Mouse (Mus musculus): ENCODE measurements around the gene Bpifb9a. TPM values are rescaled to one million over a fixed set of nuclear protein-coding genes. Genes with fewer than 3 reads are reported as not detected.

Gene Bpifb9a
- total and polyA plus RNA-seq, 3 experiments: not detected

Other genes with a start within 250 kb of the Bpifb9a start
- not detected in 2 replicates for gene Bpifa2, start 249.6 kb upstream of the Bpifb9a start, total RNA-seq (2012; rRNA removed)
- gene Bpifa2, start 249.6 kb upstream of the Bpifb9a start, total RNA-seq (2014; rRNA removed): not detected in 2 replicates
- gene Bpifa2, start 249.6 kb upstream of the Bpifb9a start, polyA plus RNA-seq (2012; ENCODE audit: insufficient read length, low read depth): not detected in 2 replicates
- not detected in 2 replicates for gene Bpifa3, start 127.5 kb upstream of the Bpifb9a start, total RNA-seq (2012; rRNA removed)
- gene Bpifa3, start 127.5 kb upstream of the Bpifb9a start, total RNA-seq (2014; rRNA removed): not detected in 2 replicates
- gene Bpifa3, start 127.5 kb upstream of the Bpifb9a start, polyA plus RNA-seq (2012; ENCODE audit: insufficient read length, low read depth): not detected in 2 replicates
- not detected in 2 replicates for gene Bpifa1, start 115.0 kb upstream of the Bpifb9a start, total RNA-seq (2012; rRNA removed)
- gene Bpifa1, start 115.0 kb upstream of the Bpifb9a start, total RNA-seq (2014; rRNA removed): not detected in 2 replicates
- not detected in 2 replicates for gene Bpifa1, start 115.0 kb upstream of the Bpifb9a start, polyA plus RNA-seq (2012; ENCODE audit: insufficient read length, low read depth)
- gene Bpifa5, start 95.2 kb upstream of the Bpifb9a start, total RNA-seq (2012; rRNA removed): not detected in 2 replicates
- gene Bpifa5, start 95.2 kb upstream of the Bpifb9a start, total RNA-seq (2014; rRNA removed): not detected in 2 replicates
- not detected in 2 replicates for gene Bpifa5, start 95.2 kb upstream of the Bpifb9a start, polyA plus RNA-seq (2012; ENCODE audit: insufficient read length, low read depth)
- gene Bpifb1, start 67.0 kb upstream of the Bpifb9a start, total RNA-seq (2012; rRNA removed): not detected in 2 replicates
- gene Bpifb1, start 67.0 kb upstream of the Bpifb9a start, total RNA-seq (2014; rRNA removed): not detected in 2 replicates
- not detected in 2 replicates for gene Bpifb1, start 67.0 kb upstream of the Bpifb9a start, polyA plus RNA-seq (2012; ENCODE audit: insufficient read length, low read depth)
- gene Bpifb5, start 34.1 kb upstream of the Bpifb9a start, total RNA-seq (2012; rRNA removed): not detected in 2 replicates
- not detected in 2 replicates for gene Bpifb5, start 34.1 kb upstream of the Bpifb9a start, total RNA-seq (2014; rRNA removed)
- gene Bpifb5, start 34.1 kb upstream of the Bpifb9a start, polyA plus RNA-seq (2012; ENCODE audit: insufficient read length, low read depth): not detected in 2 replicates
- gene Bpifb9b, start 49.4 kb downstream of the Bpifb9a start, total RNA-seq (2012; rRNA removed): not detected in 2 replicates
- gene Bpifb9b, start 49.4 kb downstream of the Bpifb9a start, total RNA-seq (2014; rRNA removed): not detected in 2 replicates
- not detected in 2 replicates for gene Bpifb9b, start 49.4 kb downstream of the Bpifb9a start, polyA plus RNA-seq (2012; ENCODE audit: insufficient read length, low read depth)
- gene Cdk5rap1, start 115.2 kb downstream of the Bpifb9a start, total RNA-seq (2012; rRNA removed): 30.6 and 32.0 TPM in 2 replicates
- gene Cdk5rap1, start 115.2 kb downstream of the Bpifb9a start, total RNA-seq (2014; rRNA removed): 43.5 and 50.2 TPM in 2 replicates
- gene Cdk5rap1, start 115.2 kb downstream of the Bpifb9a start, polyA plus RNA-seq (2012; ENCODE audit: insufficient read length, low read depth): 25.8 and 26.4 TPM in 2 replicates
- gene Snta1, start 150.2 kb downstream of the Bpifb9a start, total RNA-seq (2012; rRNA removed): not detected in 2 replicates
- gene Snta1, start 150.2 kb downstream of the Bpifb9a start, total RNA-seq (2014; rRNA removed): not detected in 2 replicates
- gene Snta1, start 150.2 kb downstream of the Bpifb9a start, polyA plus RNA-seq (2012; ENCODE audit: insufficient read length, low read depth): 0.33 and 0.57 TPM in 2 replicates
- gene Cbfa2t2, start 178.6 kb downstream of the Bpifb9a start, total RNA-seq (2012; rRNA removed): 5.5 and 6.0 TPM in 2 replicates
- 7.0 and 7.4 TPM in 2 replicates for gene Cbfa2t2, start 178.6 kb downstream of the Bpifb9a start, total RNA-seq (2014; rRNA removed)
- 10.5 and 12.6 TPM in 2 replicates for gene Cbfa2t2, start 178.6 kb downstream of the Bpifb9a start, polyA plus RNA-seq (2012; ENCODE audit: insufficient read length, low read depth)